Mouse (Mus musculus): ENCODE results near the gene Sema3a.

The Sema3a gene

GRCm38 (mm10) chr5:13125241-13125692 lies at the start of gene Sema3a:
Gene Sema3a, plus strand, starts transcription at chr5:13125414.
- no peak for DNase-seq (ENCODE audit: inconsistent age in 2 of 2, low spot score in 1 of 2)

- DNase-seq (ENCODE audit: inconsistent age in 2 of 2, low spot score in 1 of 2): no peak
These were observed 40.3 kb upstream of the Sema3a start for GRCm38 (mm10) chr5:13084777-13085439.

- DNase-seq (ENCODE audit: inconsistent age in 2 of 2, low spot score in 1 of 2): peak in 1 of 2 experiments; percentile 17
These were observed 34.8 kb upstream of the Sema3a start for GRCm38 (mm10) chr5:13090431-13090830.

GRCm38 (mm10) chr5:13109522-13109921 lies 15.7 kb upstream of the Sema3a start:
- DNase-seq (ENCODE audit: inconsistent age in 2 of 2, low spot score in 1 of 2): no peak

- DNase-seq (ENCODE audit: inconsistent age in 2 of 2, low spot score in 1 of 2): no peak
These were observed 8.0 kb upstream of the Sema3a start for GRCm38 (mm10) chr5:13117236-13117635.

- DNase-seq (ENCODE audit: inconsistent age in 2 of 2, low spot score in 1 of 2): no peak
These were observed 543 bp downstream of the Sema3a start for GRCm38 (mm10) chr5:13125757-13126156.

- DNase-seq (ENCODE audit: inconsistent age in 2 of 2, low spot score in 1 of 2): no peak
These were observed 982 bp downstream of the Sema3a start for GRCm38 (mm10) chr5:13126196-13126595.

- DNase-seq (ENCODE audit: inconsistent age in 2 of 2, low spot score in 1 of 2): no peak
These were observed 1.9 kb downstream of the Sema3a start for GRCm38 (mm10) chr5:13127121-13127520.

- DNase-seq (ENCODE audit: inconsistent age in 2 of 2, low spot score in 1 of 2): no peak
These were observed 19.7 kb downstream of the Sema3a start for GRCm38 (mm10) chr5:13144733-13145457.

GRCm38 (mm10) chr5:13149909-13150308 lies 24.7 kb downstream of the Sema3a start:
- no peak for DNase-seq (ENCODE audit: inconsistent age in 2 of 2, low spot score in 1 of 2)

GRCm38 (mm10) chr5:13151002-13151401 lies 25.8 kb downstream of the Sema3a start:
- DNase-seq (ENCODE audit: inconsistent age in 2 of 2, low spot score in 1 of 2): peak in 1 of 2 experiments; percentile 2

- DNase-seq (ENCODE audit: inconsistent age in 2 of 2, low spot score in 1 of 2): no peak
These were observed 32.8 kb downstream of the Sema3a start for GRCm38 (mm10) chr5:13157761-13158612.

GRCm38 (mm10) chr5:13182186-13182585 lies 57.0 kb downstream of the Sema3a start:
- no peak for DNase-seq (ENCODE audit: inconsistent age in 2 of 2, low spot score in 1 of 2)

GRCm38 (mm10) chr5:13197886-13198285 lies 72.7 kb downstream of the Sema3a start:
- no peak for DNase-seq (ENCODE audit: inconsistent age in 2 of 2, low spot score in 1 of 2)

GRCm38 (mm10) chr5:13199709-13200108 lies 74.5 kb downstream of the Sema3a start:
- DNase-seq (ENCODE audit: inconsistent age in 2 of 2, low spot score in 1 of 2): peak in 1 of 2 experiments; percentile 4

- DNase-seq (ENCODE audit: inconsistent age in 2 of 2, low spot score in 1 of 2): no peak
These were observed 130.1 kb downstream of the Sema3a start for GRCm38 (mm10) chr5:13255353-13255752.

- no peak for DNase-seq (ENCODE audit: inconsistent age in 2 of 2, low spot score in 1 of 2)
These were observed 131.1 kb downstream of the Sema3a start for GRCm38 (mm10) chr5:13256321-13256720.

- DNase-seq (ENCODE audit: inconsistent age in 2 of 2, low spot score in 1 of 2): no peak
These were observed 137.9 kb downstream of the Sema3a start for GRCm38 (mm10) chr5:13263087-13263486.

GRCm38 (mm10) chr5:13263539-13263938 lies 138.3 kb downstream of the Sema3a start:
- no peak for DNase-seq (ENCODE audit: inconsistent age in 2 of 2, low spot score in 1 of 2)

- DNase-seq (ENCODE audit: inconsistent age in 2 of 2, low spot score in 1 of 2): no peak
These were observed 187.5 kb downstream of the Sema3a start for GRCm38 (mm10) chr5:13312667-13313066.

- DNase-seq (ENCODE audit: inconsistent age in 2 of 2, low spot score in 1 of 2): no peak
These were observed 188.8 kb downstream of the Sema3a start for GRCm38 (mm10) chr5:13313977-13314376.

Data from adrenal gland, adult (tissue).